Mouse (Mus musculus): ENCODE measurements around the gene Zfp536.

Gene Zfp536

DNA sequence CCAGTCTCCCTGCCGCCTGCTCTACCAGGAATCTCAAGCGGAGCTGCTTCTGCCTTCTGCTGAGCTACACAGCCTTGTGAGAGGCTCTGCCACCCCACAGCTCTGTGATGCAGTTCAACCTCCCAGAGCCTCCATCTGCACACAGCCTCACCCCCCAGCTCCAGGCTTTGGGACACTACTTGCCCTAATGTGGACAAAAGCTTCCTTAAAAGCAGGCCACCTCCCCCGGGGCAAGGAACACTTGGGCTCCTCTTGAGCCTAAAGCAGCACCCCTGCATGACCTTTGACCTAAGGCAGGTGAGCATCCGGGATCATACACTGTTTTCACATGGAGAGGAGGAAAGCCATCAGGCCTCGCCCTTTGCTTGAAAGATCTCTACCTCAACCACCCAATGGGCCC lies 219.0 kb downstream of the Zfp536 start:
- no peak for DNase-seq (ENCODE audit: low read depth, low spot score)

DNA sequence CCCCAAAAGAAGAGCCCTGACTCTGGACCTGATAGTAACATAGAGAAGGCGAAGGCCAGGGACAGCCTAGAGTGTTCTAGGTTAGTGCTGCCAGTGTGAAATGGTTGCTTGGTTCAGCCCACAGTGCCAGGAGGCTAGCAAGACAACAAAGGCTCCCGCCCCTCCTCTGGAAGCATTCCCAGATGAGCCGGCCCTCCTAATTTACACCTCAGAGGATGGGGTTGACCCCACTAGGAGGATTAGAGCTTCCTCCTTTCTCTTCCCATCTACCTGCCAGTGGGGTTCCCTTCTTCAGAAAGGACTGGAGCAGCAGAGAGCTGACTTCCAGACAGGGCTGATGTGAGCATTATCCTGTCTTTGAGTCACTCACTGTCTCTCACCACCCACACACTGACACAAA lies 219.8 kb downstream of the Zfp536 start:
- DNase-seq (ENCODE audit: low read depth, low spot score): no peak

DNA sequence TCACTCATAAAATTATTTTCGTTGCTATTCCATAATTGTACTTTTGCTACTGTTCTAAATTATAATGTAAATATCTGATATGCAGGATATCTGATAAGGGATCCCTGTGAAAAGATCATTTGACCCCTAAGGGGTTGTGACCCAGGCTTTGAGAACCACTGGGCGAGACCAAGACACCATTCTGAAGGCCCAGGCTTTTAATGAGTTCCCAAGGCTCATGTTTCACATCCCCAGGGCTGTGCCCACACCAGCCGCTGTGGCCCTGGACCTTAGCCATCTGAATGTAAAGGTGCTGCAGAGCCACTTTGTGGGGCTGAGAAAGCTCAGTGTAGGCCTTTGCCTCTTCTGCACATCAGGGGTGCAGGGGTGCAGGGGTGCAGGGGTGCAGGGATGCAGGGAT lies 221.1 kb downstream of the Zfp536 start:
- no peak for DNase-seq (ENCODE audit: low read depth, low spot score)

DNA sequence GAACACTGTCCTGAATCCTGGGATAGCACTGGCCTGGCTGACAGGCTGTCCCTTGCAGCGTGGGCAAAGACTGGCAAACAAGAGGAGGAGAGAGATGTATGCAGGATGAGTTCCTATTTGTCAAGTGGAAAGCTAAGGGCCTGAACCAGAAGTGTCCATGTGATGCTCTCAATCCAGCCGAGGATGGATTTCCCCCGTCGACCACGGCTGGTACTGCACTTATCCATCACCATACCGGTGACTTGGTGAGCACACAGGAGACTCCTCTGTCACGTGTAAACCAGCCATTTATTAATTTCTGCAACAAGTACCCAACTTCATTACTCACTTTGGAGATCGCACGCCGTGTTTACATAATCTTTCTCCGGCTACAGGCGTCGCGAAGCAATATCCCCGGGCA lies 224.6 kb downstream of the Zfp536 start:
- DNase-seq (ENCODE audit: low read depth, low spot score): no peak

DNA sequence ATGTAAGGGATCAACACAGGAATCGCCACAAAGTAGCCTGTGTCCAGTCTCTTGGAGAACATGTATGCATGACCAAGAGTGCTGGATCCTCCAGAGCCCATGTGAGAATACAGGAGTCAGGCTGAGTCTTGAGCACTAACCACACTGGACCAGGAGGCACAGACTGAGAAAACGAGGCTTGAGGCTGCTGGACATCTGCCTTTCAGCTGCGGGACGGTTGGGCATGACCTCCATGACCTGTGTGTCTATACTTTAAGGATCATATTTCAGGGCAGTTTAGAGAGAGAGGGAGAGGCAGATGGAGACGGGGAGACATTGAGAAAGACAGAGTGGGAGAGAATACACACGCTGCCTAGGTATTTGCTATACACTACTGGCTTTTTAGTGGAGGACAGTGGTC lies 229.4 kb downstream of the Zfp536 start:
- no peak for DNase-seq (ENCODE audit: low read depth, low spot score)

DNA sequence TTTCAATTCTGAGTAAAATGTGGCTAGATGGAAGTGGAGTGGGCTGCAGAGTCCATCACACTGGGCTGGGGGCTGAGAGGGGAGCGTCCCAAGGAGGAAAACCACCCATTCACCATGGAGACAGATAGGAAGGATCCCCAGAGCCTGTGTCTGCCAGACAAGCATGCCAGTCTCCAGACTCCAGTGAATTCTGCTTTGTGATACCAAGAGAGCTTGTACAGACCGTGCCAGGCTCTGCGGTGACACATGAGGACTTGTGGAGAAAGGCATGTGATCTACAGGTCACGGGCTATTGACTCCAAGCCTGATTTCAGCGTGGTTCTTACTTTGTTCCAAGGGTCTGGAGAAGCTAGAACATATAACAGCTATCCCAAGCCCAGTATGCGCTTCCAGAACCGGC lies 230.5 kb downstream of the Zfp536 start:
- DNase-seq (ENCODE audit: low read depth, low spot score): peak; percentile 28

DNA sequence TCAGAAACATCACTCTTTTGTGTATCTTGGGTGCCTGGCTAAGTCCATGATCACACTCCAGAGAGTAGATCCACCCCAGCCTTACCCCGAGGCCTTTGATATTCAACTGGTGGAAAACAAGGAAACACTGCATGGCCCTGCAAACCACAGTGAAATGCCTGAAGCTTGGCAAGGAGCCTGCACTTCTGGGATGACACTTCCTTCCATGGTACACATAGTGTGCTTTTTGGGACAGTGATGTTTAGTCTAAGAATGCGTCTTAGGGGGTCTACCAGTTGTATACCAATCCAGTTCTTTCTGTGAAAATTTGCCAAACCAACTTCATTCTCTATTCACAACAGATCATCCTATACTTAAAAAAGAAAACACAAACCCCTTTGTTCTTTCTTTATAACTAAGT lies 242.3 kb downstream of the Zfp536 start:
- no peak for DNase-seq (ENCODE audit: low read depth, low spot score)

DNA sequence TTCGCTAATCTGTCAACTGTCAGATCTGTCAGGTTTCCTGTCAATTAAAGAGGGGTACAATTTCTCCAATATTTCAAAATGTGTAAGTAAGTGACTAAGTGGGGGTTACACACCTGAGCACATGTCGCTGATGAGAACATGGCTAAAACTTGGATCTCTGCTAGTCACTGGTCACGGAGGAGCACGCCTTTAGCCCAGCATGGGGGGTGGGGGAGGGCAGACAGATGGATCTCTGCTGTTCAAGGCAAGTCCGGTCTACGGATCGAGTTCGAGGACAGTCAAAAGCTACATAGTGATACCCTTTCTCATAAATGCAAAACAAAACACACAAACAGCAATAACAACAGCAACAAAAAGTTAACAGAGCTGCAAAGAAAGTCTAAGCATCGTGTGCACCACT lies 245.1 kb downstream of the Zfp536 start:
- no peak for DNase-seq (ENCODE audit: low read depth, low spot score)

DNA sequence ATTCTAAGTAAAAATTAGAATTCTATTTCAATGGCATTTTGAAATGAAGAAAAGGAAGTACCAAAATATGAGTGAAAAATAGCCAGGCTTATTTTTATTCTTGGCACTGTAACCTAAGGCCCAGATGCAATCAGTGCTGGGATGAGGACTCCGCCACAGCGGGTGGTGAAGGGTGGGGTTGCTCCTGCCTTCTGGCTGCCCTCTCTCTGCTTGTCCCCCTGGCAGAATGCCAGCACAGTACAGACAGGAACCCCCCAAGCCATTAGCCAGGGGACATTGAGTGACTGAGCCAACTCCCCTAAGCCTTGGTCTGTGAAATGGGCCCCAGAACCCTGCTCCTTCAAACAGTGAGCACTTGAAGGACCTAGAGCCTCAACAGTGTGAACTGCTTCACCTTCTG lies 245.6 kb downstream of the Zfp536 start:
- DNase-seq (ENCODE audit: low read depth, low spot score): no peak

DNA sequence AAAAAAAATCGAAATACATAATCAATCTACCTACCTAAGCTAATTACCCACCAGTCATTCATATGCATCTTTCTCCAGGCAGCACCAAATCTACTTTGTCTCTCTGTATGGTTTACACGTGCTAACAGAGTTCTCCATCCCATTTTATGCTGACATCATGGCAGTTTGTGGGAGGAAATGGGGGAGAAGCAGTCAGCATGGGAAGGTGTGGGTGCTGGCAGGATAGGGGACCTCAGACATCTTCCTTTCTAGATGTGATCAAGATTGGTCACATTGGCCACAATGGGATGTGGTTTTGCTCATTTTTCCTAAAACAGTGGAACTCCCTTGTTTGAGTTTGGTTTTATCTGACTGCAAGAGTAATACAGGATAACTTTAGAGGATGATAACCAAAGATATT lies 252.0 kb downstream of the Zfp536 start:
- DNase-seq (ENCODE audit: low read depth, low spot score): no peak

DNA sequence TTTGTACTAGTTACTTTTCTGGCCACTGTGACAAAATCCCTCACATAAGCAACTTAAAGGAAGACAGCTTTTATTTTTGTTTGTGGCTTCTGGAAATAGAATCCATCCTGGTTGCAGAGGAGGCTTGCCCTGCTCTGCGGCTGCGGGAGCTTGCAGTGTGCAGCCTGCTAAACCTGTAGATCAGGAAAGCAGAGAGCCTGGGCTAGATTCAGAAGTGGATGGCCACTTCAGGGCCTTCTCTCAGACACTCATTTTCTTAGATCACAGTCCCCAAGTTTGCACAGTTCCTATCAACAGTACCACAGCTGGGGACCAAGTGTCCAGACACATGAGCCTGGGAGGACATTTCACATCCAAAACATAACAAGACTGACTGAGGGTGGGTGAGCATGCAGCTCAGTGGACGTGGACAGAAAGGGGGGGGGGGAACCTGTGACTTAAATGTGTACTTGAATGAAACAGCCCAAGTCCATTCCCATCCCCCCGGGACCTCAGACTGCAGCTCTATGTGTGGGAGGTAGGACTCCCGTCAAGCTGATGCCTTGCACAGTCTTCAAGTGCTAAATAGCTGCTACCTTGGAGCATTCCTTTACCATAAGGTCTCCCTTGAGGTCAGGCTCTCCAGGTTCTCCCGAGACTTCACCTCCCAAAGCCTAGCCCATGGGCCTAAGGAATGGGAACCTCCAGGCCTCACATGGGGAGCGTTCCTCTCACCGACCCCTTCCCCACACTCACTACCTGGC lies 262.3 kb downstream of the Zfp536 start:
- no peak for DNase-seq (ENCODE audit: low read depth, low spot score)

DNA sequence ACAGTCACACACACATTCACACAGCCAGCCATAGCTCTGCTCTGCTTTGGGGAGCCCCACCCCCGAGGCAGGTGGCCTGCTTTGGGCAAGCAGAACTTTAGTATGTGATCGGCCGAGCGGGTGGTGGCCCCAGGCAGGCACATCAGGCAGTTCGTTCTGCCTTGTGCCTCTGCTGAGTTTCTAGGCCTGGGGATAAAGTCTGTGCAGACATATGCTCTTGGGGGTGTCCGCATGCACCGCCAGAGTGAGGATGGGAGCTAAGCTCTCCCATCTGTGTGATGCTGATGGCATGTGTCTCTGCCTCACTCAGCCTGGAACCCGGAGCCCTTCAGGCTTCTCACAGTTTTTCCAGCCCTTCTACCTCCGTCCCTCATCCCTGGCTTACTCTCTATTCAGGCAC lies 263.7 kb downstream of the Zfp536 start:
- peak; percentile 8 for DNase-seq (ENCODE audit: low read depth, low spot score)

DNA sequence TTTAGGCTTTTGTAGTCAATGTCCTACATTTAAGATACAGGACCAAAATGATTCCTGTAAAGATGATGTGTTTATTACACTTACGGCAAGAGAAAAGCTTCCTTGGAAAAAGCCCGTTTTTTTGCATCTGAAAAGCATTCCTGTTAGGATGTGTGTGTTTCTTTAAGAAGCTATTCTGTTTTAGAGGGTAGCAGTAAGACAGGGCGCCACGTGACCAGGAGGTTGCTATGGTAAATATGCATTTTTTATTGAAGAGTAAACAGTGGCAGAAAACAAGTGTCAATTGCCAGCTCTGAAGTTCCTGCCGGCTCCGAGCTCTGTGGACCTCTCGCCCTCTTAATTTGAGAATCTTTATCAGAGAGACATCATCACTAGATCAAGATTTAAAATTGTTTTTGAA lies 267.9 kb downstream of the Zfp536 start:
- no peak for DNase-seq (ENCODE audit: low read depth, low spot score)

DNA sequence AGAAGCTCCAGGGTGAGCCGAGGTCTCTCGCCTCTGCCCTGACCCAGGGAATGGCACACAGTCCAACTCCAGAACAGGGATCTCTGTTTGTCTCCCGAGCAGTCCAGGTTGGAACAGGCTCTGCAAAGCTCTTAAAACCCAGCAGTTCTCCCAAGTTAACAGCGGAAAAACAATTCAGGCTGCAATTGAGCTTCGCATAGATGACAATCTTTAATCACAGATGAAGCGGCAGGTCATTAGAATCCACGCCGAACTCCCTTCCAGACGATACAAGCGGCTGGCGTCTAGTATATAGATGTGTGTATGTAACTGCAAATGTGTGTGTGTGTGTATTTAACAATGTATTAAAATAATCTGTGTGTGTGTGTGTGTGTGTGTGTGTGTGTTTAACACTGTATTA lies 268.3 kb downstream of the Zfp536 start:
- no peak for DNase-seq (ENCODE audit: low read depth, low spot score)

DNA sequence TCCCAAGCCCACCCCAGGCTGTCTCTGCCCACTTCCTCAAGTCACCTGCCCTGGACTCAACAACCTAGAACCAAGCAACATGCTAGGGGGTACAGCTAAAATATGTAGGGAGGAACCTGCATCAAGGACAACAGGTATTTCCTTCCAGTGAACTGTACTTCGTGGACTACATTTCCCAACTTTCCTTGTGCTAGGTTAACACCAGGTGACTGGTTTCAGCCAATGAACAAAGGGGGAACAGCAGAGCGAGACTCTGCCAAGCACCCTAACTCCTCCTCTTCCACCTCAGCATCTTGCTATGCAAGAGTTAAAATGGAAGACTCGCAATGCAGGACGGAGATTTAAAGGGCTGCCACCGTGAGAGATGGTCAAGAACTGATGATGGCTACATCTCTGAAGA lies 274.6 kb downstream of the Zfp536 start:
- no peak for DNase-seq (ENCODE audit: low read depth, low spot score)

DNA sequence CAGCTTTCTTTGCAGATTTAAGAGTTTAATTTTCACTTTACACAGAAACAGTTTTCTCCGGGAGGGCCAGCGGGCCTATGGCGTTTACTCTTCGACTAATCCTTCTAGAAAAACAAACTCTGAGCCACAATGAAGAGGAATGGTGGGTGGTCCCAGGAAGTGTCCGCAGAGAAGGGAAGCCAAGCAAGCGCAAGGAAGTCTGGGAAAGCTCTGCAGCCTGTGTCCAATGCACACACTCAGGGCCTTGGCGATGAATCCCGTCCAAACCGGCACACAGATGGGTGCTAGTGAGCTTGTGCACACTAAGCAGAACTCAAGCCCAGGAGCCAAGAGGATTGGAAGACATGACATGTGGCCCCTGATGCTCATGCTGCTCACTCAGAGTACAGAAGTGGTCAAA lies 276.9 kb downstream of the Zfp536 start:
- DNase-seq (ENCODE audit: low read depth, low spot score): no peak

DNA sequence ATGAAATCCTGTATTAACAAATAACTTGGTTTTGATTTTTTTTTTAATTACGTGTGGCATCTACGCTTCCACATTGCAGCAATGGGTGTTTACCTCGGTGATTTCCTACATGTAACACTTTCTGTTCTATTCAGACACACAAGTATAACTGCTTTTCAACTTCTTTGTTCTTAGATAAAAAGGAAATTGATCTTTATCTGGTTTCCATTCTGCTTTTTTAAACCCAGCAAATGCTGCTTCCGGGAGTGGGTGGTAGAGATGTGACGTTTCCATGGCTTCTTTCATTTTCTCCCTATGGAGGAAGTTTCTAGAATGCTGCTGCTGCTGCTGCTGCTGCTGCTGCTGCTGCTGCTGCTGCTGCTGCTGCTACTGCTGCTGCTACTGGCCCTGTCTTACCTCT lies 283.1 kb downstream of the Zfp536 start:
- DNase-seq (ENCODE audit: low read depth, low spot score): no peak

DNA sequence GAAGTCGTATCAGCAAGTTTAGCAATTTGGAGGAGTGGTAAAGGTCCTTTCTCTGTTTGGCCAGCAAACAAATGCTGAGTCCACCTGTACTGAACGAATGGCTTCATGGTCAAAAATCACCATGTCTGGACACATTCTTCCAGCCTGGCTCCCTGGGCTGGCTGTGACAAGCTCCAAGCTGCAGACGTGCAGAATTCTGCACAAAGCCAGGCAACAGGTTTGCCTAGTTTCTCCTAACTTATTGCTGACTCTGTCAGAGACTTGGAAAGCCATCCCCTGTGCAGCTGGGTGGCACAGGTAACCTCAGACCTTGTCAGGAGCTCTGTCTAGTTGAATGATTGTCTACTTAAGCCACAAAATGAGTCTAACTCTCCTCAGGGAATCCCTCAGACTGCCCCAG lies 288.5 kb downstream of the Zfp536 start:
- DNase-seq (ENCODE audit: low read depth, low spot score): no peak

DNA sequence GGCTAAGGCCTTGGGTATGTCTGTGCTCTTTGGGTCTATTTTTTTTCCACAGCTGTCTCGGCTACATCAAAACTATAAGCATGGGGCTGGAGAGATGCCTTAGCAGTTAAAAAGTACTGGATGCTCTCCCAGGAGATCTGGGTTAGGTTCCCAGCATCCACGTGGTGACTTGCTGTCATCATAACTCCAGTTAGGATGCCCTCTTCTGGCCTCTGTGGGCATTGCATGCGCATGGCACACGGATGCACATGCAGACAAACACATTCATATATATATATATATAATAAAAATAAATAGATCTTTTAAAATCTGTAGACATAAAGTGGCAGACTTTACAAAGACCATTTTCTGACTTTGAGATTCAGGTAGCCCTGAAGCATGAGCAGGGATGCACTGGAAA lies 290.9 kb downstream of the Zfp536 start:
- DNase-seq (ENCODE audit: low read depth, low spot score): no peak

DNA sequence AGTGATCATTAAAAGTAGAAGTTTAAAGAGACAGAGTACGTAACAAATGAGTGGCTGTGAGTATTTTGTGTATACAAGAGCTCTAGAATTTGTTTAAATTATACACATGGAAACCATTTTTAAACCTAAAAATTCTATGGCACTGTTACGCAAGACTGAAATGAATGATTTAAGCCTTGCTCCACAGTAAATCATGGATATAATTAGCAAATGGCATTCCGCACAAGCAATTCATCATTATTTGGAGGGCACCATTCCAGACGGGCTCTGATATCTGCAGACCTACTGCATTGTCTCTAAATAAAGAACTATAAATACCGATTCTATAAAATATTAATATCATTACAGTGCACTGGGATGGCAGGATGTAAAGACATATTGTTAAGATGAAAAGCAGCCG lies 292.3 kb downstream of the Zfp536 start:
- no peak for DNase-seq (ENCODE audit: low read depth, low spot score)

DNA sequence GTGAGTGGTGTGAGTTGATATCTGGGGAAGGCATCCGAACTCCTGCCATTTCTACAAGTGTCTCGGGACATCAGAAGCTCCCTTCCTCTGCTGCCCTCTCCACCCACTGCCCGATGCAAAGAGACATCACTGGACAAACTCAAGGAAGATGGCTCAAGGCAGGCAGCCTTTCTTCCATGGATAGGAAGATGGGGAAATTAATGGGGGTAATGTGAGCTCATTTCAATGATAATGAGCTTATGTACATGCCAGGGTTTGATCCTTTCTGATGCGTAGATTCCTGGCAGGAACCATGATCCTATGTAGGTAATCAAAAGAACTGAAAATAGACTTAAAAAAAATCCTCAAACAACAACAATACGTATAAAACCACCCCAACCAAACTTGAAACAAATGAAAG lies 296.1 kb downstream of the Zfp536 start:
- no peak for DNase-seq (ENCODE audit: low read depth, low spot score)

DNA sequence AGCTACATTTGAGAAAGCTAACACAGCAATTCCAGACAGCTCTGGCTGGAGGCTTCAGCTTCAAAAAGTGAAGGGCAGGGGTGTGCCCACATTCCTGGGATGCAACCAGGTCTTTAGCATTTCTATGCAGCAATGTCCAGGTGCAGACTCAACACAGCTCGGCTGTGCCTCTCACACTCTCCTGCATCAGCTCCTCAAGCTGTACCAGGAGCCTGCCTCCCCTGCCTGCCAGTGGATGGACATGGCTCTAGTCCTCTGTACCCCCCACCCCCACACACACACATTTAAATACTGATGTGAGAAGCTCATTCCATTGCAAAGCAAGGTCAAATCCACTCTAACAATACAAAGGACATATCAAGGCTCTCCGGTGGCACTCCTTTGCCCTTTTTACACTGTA lies 298.0 kb downstream of the Zfp536 start:
- no peak for DNase-seq (ENCODE audit: low read depth, low spot score)

DNA sequence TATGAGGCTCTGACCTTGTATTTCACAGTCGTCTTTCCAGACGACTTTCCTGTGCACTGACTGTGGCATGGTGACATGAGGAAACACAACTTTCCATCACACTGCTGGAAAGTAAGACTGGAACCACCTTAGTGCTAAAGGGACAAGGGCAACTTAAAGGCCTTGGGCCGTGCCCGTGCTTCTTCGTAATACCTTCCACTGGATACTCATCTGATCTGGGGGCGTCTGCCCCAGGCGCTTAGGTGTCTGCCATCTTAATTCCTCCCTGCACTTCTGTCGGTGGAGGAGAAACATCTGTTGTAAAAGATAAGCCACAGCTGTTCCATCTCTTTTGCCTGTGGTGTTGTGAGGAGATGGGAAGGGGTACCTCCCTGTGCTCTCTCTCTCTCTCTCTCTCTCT lies 299.2 kb downstream of the Zfp536 start:
- no peak for DNase-seq (ENCODE audit: low read depth, low spot score)
